Mouse (Mus musculus): ENCODE results near the gene Icam5.

The Icam5 gene

GRCm38 (mm10) chr9:21014691-21015570, 16.9 kb upstream of the Icam5 start:
- 16% methylated on average over 29 of the region's 29 CpGs for WGBS

GRCm38 (mm10) chr9:21015571-21016130, 16.2 kb upstream of the Icam5 start, which contains the start of gene Icam1:
Icam1 (plus strand) TSS chr9:21015985.
- 2% methylated on average over 30 of the region's 30 CpGs for WGBS

- 11% methylated on average over 17 of the region's 17 CpGs for WGBS
Observed at GRCm38 (mm10) chr9:21016331-21017176, 15.3 kb upstream of the Icam5 start.

- 40% methylated on average over 4 of the region's 4 CpGs for whole genome bisulfite sequencing
Observed at GRCm38 (mm10) chr9:21017177-21017575, 14.7 kb upstream of the Icam5 start.

GRCm38 (mm10) chr9:21018600-21018999, 13.3 kb upstream of the Icam5 start:
- WGBS, result 88% methylated on average over 2 of the region's 2 CpGs

- 89% methylated on average over 3 of the region's 3 CpGs for WGBS
Observed at GRCm38 (mm10) chr9:21021363-21021762, 10.5 kb upstream of the Icam5 start.

- 64% methylated on average over 6 of the region's 6 CpGs for WGBS
Observed at GRCm38 (mm10) chr9:21022288-21022687, 9.6 kb upstream of the Icam5 start.

- WGBS, result 85% methylated on average over 1 of the region's 1 CpGs
Observed at GRCm38 (mm10) chr9:21022726-21023125, 9.1 kb upstream of the Icam5 start.

- WGBS, result 82% methylated on average over 19 of the region's 19 CpGs
Observed at GRCm38 (mm10) chr9:21025258-21025810, 6.5 kb upstream of the Icam5 start.

- WGBS, result 82% methylated on average over 12 of the region's 12 CpGs
Observed at GRCm38 (mm10) chr9:21026849-21027248, 5.0 kb upstream of the Icam5 start.

GRCm38 (mm10) chr9:21027774-21028290, 4.0 kb upstream of the Icam5 start:
- WGBS, result 66% methylated on average over 8 of the region's 8 CpGs

- 81% methylated on average over 6 of the region's 6 CpGs for WGBS
Observed at GRCm38 (mm10) chr9:21028560-21029110, 3.2 kb upstream of the Icam5 start.

GRCm38 (mm10) chr9:21029291-21030054, 2.4 kb upstream of the Icam5 start, which contains the start of gene Icam4:
Icam4 (plus strand) TSS chr9:21029373.
- WGBS, result 8% methylated on average over 37 of the region's 37 CpGs

GRCm38 (mm10) chr9:21030055-21030600, 1.7 kb upstream of the Icam5 start:
- 29% methylated on average over 22 of the region's 22 CpGs for WGBS

- WGBS, result 1% methylated on average over 13 of the region's 13 CpGs
Observed at GRCm38 (mm10) chr9:21030781-21031250, 1.1 kb upstream of the Icam5 start.

- whole genome bisulfite sequencing, result under 1% methylated on average over 36 of the region's 36 CpGs
Observed at GRCm38 (mm10) chr9:21031251-21031895, 500 bp upstream of the Icam5 start.

- 2% methylated on average over 7 of the region's 7 CpGs for WGBS
Observed at GRCm38 (mm10) chr9:21032491-21032890, 618 bp downstream of the Icam5 start.

GRCm38 (mm10) chr9:21033136-21033535, 1.3 kb downstream of the Icam5 start:
- under 1% methylated on average over 34 of the region's 34 CpGs for WGBS

- WGBS, result 36% methylated on average over 17 of the region's 17 CpGs
Observed at GRCm38 (mm10) chr9:21034481-21035085, 2.7 kb downstream of the Icam5 start.

All from cerebral cortex, adult 2 months (tissue).